Mouse (Mus musculus) myocyte (in vitro differentiated cells): Measurements from ENCODE around the gene Nmur1. TPM values are rescaled to one million over a fixed set of nuclear protein-coding genes. Genes with fewer than 3 reads are reported as not detected.

Experiments
- H3K27me3 ChIP-seq: one replicate; pipeline ENCODE4 v1.6.1; 2011; ENCODE audit not compliant: control insufficient read depth, insufficient read depth, insufficient read length
- H3K36me3 ChIP-seq: one replicate; pipeline ENCODE4 v1.6.1; 2011; ENCODE audit not compliant: control insufficient read depth, insufficient read depth
- H3K4me2 ChIP-seq: one replicate; pipeline ENCODE4 v1.6.1; 2011; ENCODE audit warnings: low read depth, control low read depth
- H3K4me3 ChIP-seq: one replicate; pipeline ENCODE4 v1.5.1; 2011; ENCODE audit warnings: mild to moderate bottlenecking, control low read depth, moderate library complexity
- H3K79me2 ChIP-seq: one replicate; pipeline ENCODE4 v1.6.1; 2011; ENCODE audit not compliant: control insufficient read depth, insufficient read depth
- H3ac ChIP-seq: one replicate; pipeline ENCODE4 v1.6.1; 2011; ENCODE audit not compliant: control insufficient read depth, insufficient read length
- CEBPB ChIP-seq: IDR thresholded peaks from 2 replicates; pipeline ENCODE4 v1.6.1; 2011; ENCODE audit warnings: mild to moderate bottlenecking, moderate library complexity; ENCODE audit not compliant: poor library complexity, insufficient read depth, severe bottlenecking
- E2F4 ChIP-seq: IDR thresholded peaks from one replicate; pipeline ENCODE4 v1.6.1; 2011; ENCODE audit warnings: mild to moderate bottlenecking, control low read depth, moderate library complexity; ENCODE audit not compliant: insufficient read depth
- MAX ChIP-seq: IDR thresholded peaks from one replicate; pipeline ENCODE4 v1.6.1; 2011; ENCODE audit warnings: low read depth, mild to moderate bottlenecking, control low read depth
- MYOD1 ChIP-seq, 3 experiments: IDR thresholded peaks; one replicate each; pipeline ENCODE4 v1.6.1; 2011; ENCODE audit warnings: control low read depth in 2 of 3, low read depth in 2 of 3, mild to moderate bottlenecking in 2 of 3, moderate library complexity in 1 of 3; ENCODE audit not compliant: insufficient read length in 2 of 3, control insufficient read depth in 1 of 3
- MYOG ChIP-seq, 3 experiments: IDR thresholded peaks; one replicate each; pipeline ENCODE4 v1.6.1; 2011; ENCODE audit warnings: control low read depth in 2 of 3, low read depth in 2 of 3, mild to moderate bottlenecking in 2 of 3; ENCODE audit not compliant: insufficient read length in 2 of 3, control insufficient read depth in 1 of 3, insufficient read depth in 1 of 3
- POLR2A ChIP-seq: IDR thresholded peaks from one replicate; pipeline ENCODE4 v1.6.1; 2011; ENCODE audit warnings: low read depth, mild to moderate bottlenecking, control low read depth, moderate library complexity; ENCODE audit not compliant: insufficient read length
- POLR2AphosphoS2 ChIP-seq: IDR thresholded peaks from one replicate; pipeline ENCODE4 v1.6.1; 2011; ENCODE audit warnings: low read depth, control low read depth; ENCODE audit not compliant: insufficient read length
- REST ChIP-seq: IDR thresholded peaks from one replicate; pipeline ENCODE4 v1.6.1; 2011; ENCODE audit warnings: mild to moderate bottlenecking, control low read depth, moderate library complexity; ENCODE audit not compliant: insufficient read depth, insufficient read length
- SRF ChIP-seq: IDR thresholded peaks from one replicate; pipeline ENCODE4 v1.6.1; 2011; ENCODE audit warnings: low read depth; ENCODE audit not compliant: control insufficient read depth, insufficient read length
- TCF12 ChIP-seq: IDR thresholded peaks from one replicate; pipeline ENCODE4 v1.6.1; 2011; ENCODE audit warnings: mild to moderate bottlenecking, control low read depth; ENCODE audit not compliant: poor library complexity, insufficient read depth, severe bottlenecking
- TCF3 ChIP-seq: IDR thresholded peaks from one replicate; pipeline ENCODE4 v1.6.1; 2011; ENCODE audit warnings: low read depth, control low read depth; ENCODE audit not compliant: insufficient read length
- USF1 ChIP-seq: IDR thresholded peaks from one replicate; pipeline ENCODE4 v1.6.1; 2011; ENCODE audit warnings: low read depth, mild to moderate bottlenecking, control low read depth, moderate library complexity
- polyA plus RNA-seq: library from polyadenylated mRNA; unstranded; fragments of >200 nt; fragmentation: generic; extraction: Trizol; gene quantifications from one replicate; pipeline ENCODE4 v1.2.1, GENCODE M21; 2012; ENCODE audit warnings: missing spikeins

Nmur1 gene
- polyA plus RNA-seq, 1 experiment: not detected

GRCm38 (mm10) chr1:86469876-86470275 lies 43.8 kb upstream of the Nmur1 start:
- Histone ChIP-seq H3K36me3 (no peaks in the 10 kb centered on the region), H3K27me3 (no peaks in the 10 kb centered on the region), H3ac (no peak overlapping the region), H3K4me3 (no peak overlapping the region), H3K79me2 (no peaks in the 10 kb centered on the region), H3K4me2 (peak overlapping the region; percentile 100)
- TF ChIP-seq MYOG (IDR thresholded peaks at IDR 0.05; ENCODE audit: control insufficient read depth in 1 of 3, insufficient read depth in 1 of 3, insufficient read length in 2 of 3, low read depth in 2 of 3): peak in 1 of 3 experiments; percentile 8
- TF ChIP-seq REST: no peak
- no peak for TF ChIP-seq CEBPB

- no peak overlapping the region for H3ac ChIP-seq
- no peaks in the 10 kb centered on the region for H3K27me3 ChIP-seq
- TF ChIP-seq USF1 (no peak), SRF (no peak), MAX (no peak), MYOD1 (IDR thresholded peaks at IDR 0.05; ENCODE audit: control insufficient read depth in 1 of 3, insufficient read length in 2 of 3, low read depth in 2 of 3) (no peak), CEBPB (no peak), E2F4 (no peak), POLR2A (no peak), TCF3 (no peak), MYOG (IDR thresholded peaks at IDR 0.05; ENCODE audit: control insufficient read depth in 1 of 3, insufficient read depth in 1 of 3, insufficient read length in 2 of 3, low read depth in 2 of 3) (no peak), TCF12 (no peak), POLR2AphosphoS2 (no peak)
- no peaks in the 10 kb centered on the region for H3K36me3 ChIP-seq
- no peak overlapping the region for H3K4me2 ChIP-seq
- H3K4me3 ChIP-seq: no peak overlapping the region
- no peaks in the 10 kb centered on the region for H3K79me2 ChIP-seq
Observed at GRCm38 (mm10) chr1:86467416-86467815, 41.4 kb upstream of the Nmur1 start.

- H3K4me2 ChIP-seq: no peak overlapping the region
- TF ChIP-seq TCF12: no peak
- no peak for TF ChIP-seq POLR2A
- TF ChIP-seq USF1: no peak
- no peak for TF ChIP-seq POLR2AphosphoS2
- no peak for TF ChIP-seq E2F4
- TF ChIP-seq SRF: no peak
- TF ChIP-seq MYOG (IDR thresholded peaks at IDR 0.05; ENCODE audit: control insufficient read depth in 1 of 3, insufficient read depth in 1 of 3, insufficient read length in 2 of 3, low read depth in 2 of 3): no peak
- TF ChIP-seq REST: no peak
- no peak for TF ChIP-seq CEBPB
- no peak for TF ChIP-seq MAX
- TF ChIP-seq MYOD1 (IDR thresholded peaks at IDR 0.05; ENCODE audit: control insufficient read depth in 1 of 3, insufficient read length in 2 of 3, low read depth in 2 of 3): no peak
- TF ChIP-seq TCF3: no peak
- H3K36me3 ChIP-seq: no peaks in the 10 kb centered on the region
- no peak overlapping the region for H3K4me3 ChIP-seq
- no peak overlapping the region for H3ac ChIP-seq
- no peaks in the 10 kb centered on the region for H3K79me2 ChIP-seq
- no peaks in the 10 kb centered on the region for H3K27me3 ChIP-seq
Observed at GRCm38 (mm10) chr1:86464875-86465224, 38.8 kb upstream of the Nmur1 start.

GRCm38 (mm10) chr1:86464223-86464874 lies 38.3 kb upstream of the Nmur1 start:
- TF ChIP-seq USF1 (no peak), TCF3 (no peak), MAX (no peak), E2F4 (no peak), TCF12 (no peak), MYOG (IDR thresholded peaks at IDR 0.05; ENCODE audit: control insufficient read depth in 1 of 3, insufficient read depth in 1 of 3, insufficient read length in 2 of 3, low read depth in 2 of 3) (no peak), REST (no peak), POLR2A (no peak), MYOD1 (IDR thresholded peaks at IDR 0.05; ENCODE audit: control insufficient read depth in 1 of 3, insufficient read length in 2 of 3, low read depth in 2 of 3) (no peak), CEBPB (no peak)
- Histone ChIP-seq H3ac (no peak overlapping the region), H3K36me3 (no peaks in the 10 kb centered on the region), H3K4me2 (no peak overlapping the region), H3K27me3 (no peaks in the 10 kb centered on the region), H3K4me3 (no peak overlapping the region), H3K79me2 (no peaks in the 10 kb centered on the region)

- TF ChIP-seq MYOG (IDR thresholded peaks at IDR 0.05; ENCODE audit: control insufficient read depth in 1 of 3, insufficient read depth in 1 of 3, insufficient read length in 2 of 3, low read depth in 2 of 3) (no peak), REST (no peak), POLR2A (no peak), E2F4 (no peak), TCF12 (no peak), MYOD1 (IDR thresholded peaks at IDR 0.05; ENCODE audit: control insufficient read depth in 1 of 3, insufficient read length in 2 of 3, low read depth in 2 of 3) (no peak), MAX (no peak), SRF (no peak), CEBPB (no peak), USF1 (no peak), POLR2AphosphoS2 (no peak), TCF3 (no peak)
- Histone ChIP-seq H3K36me3 (no peaks in the 10 kb centered on the region), H3ac (no peak overlapping the region), H3K79me2 (no peaks in the 10 kb centered on the region), H3K4me3 (no peak overlapping the region), H3K27me3 (no peaks in the 10 kb centered on the region), H3K4me2 (no peak overlapping the region)
Observed at GRCm38 (mm10) chr1:86459371-86459770, 33.3 kb upstream of the Nmur1 start.
